Mouse (Mus musculus) bone marrow, adult 2 months (tissue): Measurements from ENCODE around the gene Ccdc87. TPM values are rescaled to one million over a fixed set of nuclear protein-coding genes. Genes with fewer than 3 reads are reported as not detected.
"Not testable (repeated sequence)": the region's sequence is repeated elsewhere in the genome, so short reads cannot be mapped to it uniquely, and the experiment has no call there.

Experiments
- H3K27ac ChIP-seq: fragments of 200-500 bp; 2 replicates; pipeline ENCODE4 v1.5.1; 2012; ENCODE audit warnings: low read depth, mild to moderate bottlenecking, control low read depth, inconsistent platforms, low read length; ENCODE audit not compliant: control insufficient read depth, poor library complexity, insufficient read depth
- H3K4me1 ChIP-seq: fragments of 200-500 bp; 2 replicates; pipeline ENCODE4 v1.6.1; 2011; ENCODE audit warnings: low read length; ENCODE audit not compliant: control insufficient read depth, insufficient read depth
- H3K4me3 ChIP-seq: fragments of 200-500 bp; replicated peaks from 2 replicates; pipeline ENCODE3; 2011; ENCODE audit warnings: mild to moderate bottlenecking, low read depth, low read length, control low read depth; ENCODE audit not compliant: control insufficient read depth
- CTCF ChIP-seq: fragments of 200-500 bp; IDR thresholded peaks from 2 replicates; pipeline ENCODE4 v1.5.1; 2011; ENCODE audit warnings: low read length, control low read depth; ENCODE audit not compliant: control insufficient read depth, insufficient read depth
- POLR2A ChIP-seq: fragments of 200-500 bp; IDR thresholded peaks from 2 replicates; pipeline ENCODE4 v1.6.1; 2011; ENCODE audit warnings: low read depth, mild to moderate bottlenecking, control low read depth, low read length, borderline replicate concordance; ENCODE audit not compliant: control insufficient read depth
- WGBS: fragments of 180-500 bp; shearing (Covaris S2); methylation state at CpG from one replicate; pipeline ENCODE4 v1.1.7; 2018; 5-methylcytosine and 5-hydroxymethylcytosine counted together
- polyA plus RNA-seq: library from polyadenylated mRNA; stranded (reverse); fragments of >200 nt; gene quantifications from 2 replicates; pipeline ENCODE4 v1.2.4, GENCODE M21; 2011; ENCODE audit warnings: low replicate concordance; ENCODE audit not compliant: missing spikeins, insufficient read depth, insufficient read length

Gene Ccdc87
- polyA plus RNA-seq, 1 experiment = not detected

GRCm38 (mm10) chr19:4810309-4810708 lies 28.9 kb upstream of the Ccdc87 start:
- Histone ChIP-seq H3K27ac (peak overlapping the region; percentile 87), H3K4me3 (peak overlapping the region; percentile 93), H3K4me1 (no peaks in the 10 kb centered on the region; the same call in 1 of the 2 replicates)
- WGBS = under 1% methylated on average over 14 of the region's 14 CpGs
- TF ChIP-seq CTCF = no peak
- no peak for TF ChIP-seq POLR2A

DNA sequence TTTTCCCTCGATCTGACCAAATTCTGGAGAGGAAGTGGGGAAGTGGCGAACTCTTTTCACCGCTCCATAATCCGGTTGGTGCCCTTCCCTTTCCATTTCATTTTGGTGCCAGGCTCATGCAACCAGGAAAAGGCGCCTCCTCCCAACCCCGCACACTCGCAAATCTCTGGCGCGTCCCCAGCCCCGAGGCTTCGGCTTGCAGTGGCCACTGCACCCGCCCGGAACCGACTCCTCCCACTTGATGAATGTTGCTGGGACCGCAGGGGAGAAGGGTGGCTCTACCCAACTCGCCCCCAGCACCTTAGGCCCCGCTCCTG lies 28.5 kb upstream of the Ccdc87 start:
- H3K4me3 ChIP-seq = peak overlapping the region; percentile 93
- no peak for TF ChIP-seq CTCF
- no peak for TF ChIP-seq POLR2A
- no peaks in the 10 kb centered on the region; the same call in 1 of the 2 replicates for H3K4me1 ChIP-seq
- peak overlapping the region; percentile 87 for H3K27ac ChIP-seq
- WGBS = under 1% methylated on average over 17 of the region's 17 CpGs

DNA sequence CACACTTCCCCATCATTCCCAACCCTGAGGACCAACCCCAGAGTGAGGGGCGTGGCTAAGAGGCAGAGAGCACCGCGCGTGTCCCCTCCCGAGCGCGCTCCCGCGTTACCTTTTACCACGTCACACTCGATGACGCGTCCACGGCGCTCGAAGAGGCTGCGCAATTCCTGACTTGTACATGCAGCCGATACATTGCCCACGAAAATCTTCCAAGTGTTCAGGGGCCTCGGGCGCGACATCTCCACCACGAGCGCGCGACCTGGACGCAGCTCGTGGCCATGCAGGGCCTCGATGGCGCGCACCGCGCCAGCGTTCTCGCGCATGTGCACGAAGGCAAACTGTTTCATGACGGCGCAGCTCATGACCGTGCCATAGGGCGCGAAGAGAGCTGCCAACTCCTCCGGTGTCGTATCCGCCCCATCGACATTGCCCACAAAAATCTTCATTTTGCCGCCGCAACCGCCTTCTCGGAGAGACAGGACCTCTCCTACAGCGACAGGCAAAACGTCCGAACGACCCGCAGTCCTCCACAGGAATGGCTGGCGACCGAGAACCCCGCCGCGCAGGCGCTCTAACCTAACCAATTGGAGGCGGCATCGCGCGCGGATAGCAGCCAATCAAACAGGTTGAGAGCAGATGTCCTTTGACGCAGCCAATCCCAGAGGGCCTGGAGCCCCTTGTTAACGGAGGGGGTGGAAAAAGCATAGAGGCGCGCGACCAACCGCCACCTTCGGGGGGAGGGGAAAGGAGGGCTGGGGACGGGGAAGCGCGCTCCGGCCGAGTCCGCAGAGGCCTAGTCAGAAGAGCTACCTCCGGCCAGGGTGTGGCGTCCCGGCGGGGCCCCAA lies 27.9 kb upstream of the Ccdc87 start, which contains the start of the genes Gm21992 and Rbm14:
Gm21992 (minus strand) TSS at position 550 of the 846 bp plus-strand sequence.
Rbm14 (minus strand) TSS at position 572 of the 846 bp plus-strand sequence.
- no peaks in the 10 kb centered on the region; the same call in 1 of the 2 replicates for H3K4me1 ChIP-seq
- peak within 1 kb of the TSS; percentile 93 for H3K27ac ChIP-seq
- under 1% methylated on average over 83 of the region's 83 CpGs for WGBS
- peak within 1 kb of the TSS; percentile 93 for H3K4me3 ChIP-seq
- TF ChIP-seq CTCF (peak; percentile 20; the same call in 1 of the 2 replicates), POLR2A (peak; percentile 88)

GRCm38 (mm10) chr19:4811909-4812242 lies 27.3 kb upstream of the Ccdc87 start:
- 1% methylated on average over 12 of the region's 12 CpGs for WGBS
- no peak for TF ChIP-seq POLR2A
- TF ChIP-seq CTCF = no peak
- no peaks in the 10 kb centered on the region; the same call in 1 of the 2 replicates for H3K4me1 ChIP-seq
- H3K27ac ChIP-seq = peak overlapping the region; percentile 93
- peak overlapping the region; percentile 78 for H3K4me3 ChIP-seq

GRCm38 (mm10) chr19:4812334-4812949 lies 26.7 kb upstream of the Ccdc87 start:
- not testable (repeated sequence) for H3K4me1 ChIP-seq, H3K27ac ChIP-seq
- 71% methylated on average over 8 of the region's 8 CpGs for WGBS
- H3K4me3 ChIP-seq = peak overlapping the region; percentile 78

- 92% methylated on average over 6 of the region's 6 CpGs for WGBS
- Histone ChIP-seq H3K4me1 (no peaks in the 10 kb centered on the region; the same call in 1 of the 2 replicates), H3K4me3 (no peak overlapping the region), H3K27ac (no peak overlapping the region)
- TF ChIP-seq POLR2A (no peak), CTCF (peak; percentile 42; the same call in 1 of the 2 replicates)
Measured at GRCm38 (mm10) chr19:4813015-4813414, 26.2 kb upstream of the Ccdc87 start.

- Histone ChIP-seq H3K27ac (no peak overlapping the region), H3K4me1 (no peaks in the 10 kb centered on the region), H3K4me3 (no peak overlapping the region)
- WGBS = 77% methylated on average over 1 of the region's 1 CpGs
- TF ChIP-seq CTCF (no peak), POLR2A (no peak)
Measured at GRCm38 (mm10) chr19:4817182-4817835, 21.9 kb upstream of the Ccdc87 start.

DNA sequence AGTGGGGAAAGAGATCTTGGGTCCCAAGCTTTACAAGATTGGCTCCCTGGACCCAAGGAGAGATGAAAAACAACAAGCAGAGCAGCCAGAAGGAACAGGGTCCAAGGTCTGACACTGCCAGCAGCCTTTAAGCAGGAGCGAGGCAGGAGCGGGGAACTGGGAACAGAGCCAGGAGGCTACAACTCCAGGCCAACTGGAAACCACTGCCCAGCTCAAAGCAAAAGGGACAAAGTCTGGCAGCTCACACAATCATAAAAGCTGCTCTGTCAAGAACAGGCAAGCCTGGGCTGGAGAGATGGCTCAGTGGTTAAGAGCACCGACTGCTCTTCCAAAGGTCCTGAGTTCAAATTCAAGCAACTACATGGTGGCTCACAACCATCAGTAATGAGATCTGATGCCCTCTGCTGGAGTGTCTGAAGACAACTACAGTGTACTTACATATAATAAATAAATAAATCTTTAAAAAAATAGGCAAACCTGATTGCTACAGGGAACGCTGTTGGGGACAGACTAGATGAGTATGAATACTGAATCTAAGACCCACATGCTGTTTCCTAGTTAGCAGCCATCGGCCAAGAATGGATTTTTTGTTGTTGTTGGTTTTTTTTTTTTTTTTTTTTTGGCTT lies 18.4 kb upstream of the Ccdc87 start:
- Histone ChIP-seq H3K4me3 (no peak overlapping the region), H3K27ac (no peak overlapping the region), H3K4me1 (no peaks in the 10 kb centered on the region)
- 77% methylated on average over 5 of the region's 5 CpGs for WGBS
- TF ChIP-seq CTCF (no peak), POLR2A (no peak)
